Mouse (Mus musculus): ENCODE data around the gene Ahctf1.

DNA sequence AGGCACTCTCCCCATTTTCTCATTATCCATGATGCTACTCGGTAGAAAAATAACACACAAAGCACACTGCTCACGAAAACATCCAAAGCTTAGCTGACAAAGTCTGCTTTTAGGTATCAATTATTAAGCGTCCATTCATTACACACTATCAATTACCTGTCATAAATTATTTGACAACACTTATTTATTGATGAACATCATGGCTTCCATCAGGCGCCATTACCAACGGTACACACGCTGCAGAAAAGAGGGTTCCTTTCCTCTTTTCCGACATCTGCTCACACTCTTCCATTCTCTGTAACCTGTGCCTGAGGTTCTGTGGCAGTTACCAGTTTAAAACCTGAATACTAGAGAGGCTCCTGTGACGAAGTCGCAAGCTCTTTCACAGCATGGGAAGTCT, 58.3 kb downstream of the Ahctf1 start, which contains the start of gene Kif28:
- TF ChIP-seq CTCF (IDR thresholded peaks at IDR 0.05; ENCODE audit: control insufficient read depth, insufficient read depth, insufficient replicate concordance, low read depth, low read length) (no peak), POLR2A (IDR thresholded peaks at IDR 0.05; ENCODE audit: control insufficient read depth, low read depth, low read length) (no peak)
